Mouse (Mus musculus) liver, postnatal 0 days (tissue): ENCODE measurements around the gene Nepn. TPM values are rescaled to one million over a fixed set of nuclear protein-coding genes. Genes with fewer than 3 reads are reported as not detected.
A peak's percentile ranks its signal among the peaks of the same experiment; 100 is the strongest.

ENCODE experiments used
- ATAC-seq: fragments of 200-750 bp; cut with Nextera tagmentation; 2 replicates; pipeline ENCODE4 v1.8.0; 2017; ENCODE audit warnings: mild to moderate bottlenecking, moderate library complexity
- DNase-seq: peaks from one replicate; pipeline ENCODE4 v3.0.0-alpha.2; 2016
- H3K27ac ChIP-seq: fragments of 300-500 bp; sonication (generic); 2 replicates; pipeline ENCODE4 v1.5.1; 2014; ENCODE audit warnings: antibody characterized with exemption, moderate library complexity, mild to moderate bottlenecking, low read depth
- H3K27me3 ChIP-seq: fragments of 300-500 bp; sonication (generic); 2 replicates; pipeline ENCODE4 v1.6.1; 2014; ENCODE audit warnings: low read length, control low read depth, mixed read lengths; ENCODE audit not compliant: insufficient read depth
- H3K36me3 ChIP-seq: fragments of 300-500 bp; sonication (generic); replicated peaks from 2 replicates; pipeline ENCODE4 v1.6.1; 2014; ENCODE audit warnings: mild to moderate bottlenecking, control low read depth, low read length, moderate library complexity, mixed read lengths; ENCODE audit not compliant: insufficient read depth
- H3K4me1 ChIP-seq: fragments of 300-500 bp; sonication (generic); 2 replicates; pipeline ENCODE4 v1.6.1; 2014; ENCODE audit warnings: antibody characterized with exemption, mild to moderate bottlenecking, control low read depth; ENCODE audit not compliant: insufficient read depth
- H3K4me2 ChIP-seq: fragments of 300-500 bp; sonication (generic); 2 replicates; pipeline ENCODE4 v1.6.1; 2014; ENCODE audit warnings: low read depth, mild to moderate bottlenecking, low read length, moderate library complexity, mixed read lengths
- H3K4me3 ChIP-seq: fragments of 300-500 bp; sonication (generic); 2 replicates; pipeline ENCODE4 v1.5.1; 2014; ENCODE audit warnings: low read depth, low read length
- H3K9ac ChIP-seq: fragments of 300-500 bp; sonication (generic); replicated peaks from 2 replicates; pipeline ENCODE4 v1.6.1; 2014; ENCODE audit warnings: mild to moderate bottlenecking, moderate library complexity
- H3K9me3 ChIP-seq: fragments of 300-500 bp; sonication (generic); 2 replicates; pipeline ENCODE4 v1.6.1; 2016; ENCODE audit warnings: mild to moderate bottlenecking, control low read depth, low read length, mixed read lengths
- CTCF ChIP-seq: sonication (generic); IDR thresholded peaks from 2 replicates; pipeline ENCODE4 v1.5.1; 2016; ENCODE audit warnings: antibody characterized with exemption, low read depth
- EP300 ChIP-seq: IDR thresholded peaks from 2 replicates; pipeline ENCODE4 v1.6.1; 2016; ENCODE audit warnings: antibody characterized with exemption, low read depth, mild to moderate bottlenecking
- WGBS: fragments of 180-500 bp; shearing (Covaris S2); extraction: QIAGEN DNeasy Blood & Tissue Kit; methylation state at CpG from one replicate; pipeline ENCODE4 v1.1.7; 2014; ENCODE audit not compliant: insufficient replicate concordance; 5-methylcytosine and 5-hydroxymethylcytosine counted together
- polyA plus RNA-seq: library from polyadenylated mRNA; unstranded; fragments of >200 nt; fragmentation: Nextera tagmentation; extraction: Ambion mirVana; gene quantifications from 2 replicates; pipeline ENCODE4 v1.2.1, GENCODE M21; 2015

Nepn gene
- polyA plus RNA-seq, 1 experiment from 2014 or later: not detected

GRCm38 (mm10) chr10:52416458-52416857, 27.7 kb downstream of the Nepn start:
- no peak for ATAC-seq
- no peak for DNase-seq
- no peak for TF ChIP-seq CTCF
- no peak for TF ChIP-seq EP300

GRCm38 (mm10) chr10:52417299-52417997, 28.7 kb downstream of the Nepn start, which contains the start of gene Nus1:
Gene Nus1 (plus strand): TSS chr10:52417547.
- ATAC-seq (peak; percentile 96), DNase-seq (peak; percentile 97)
- peak within 1 kb of the TSS; percentile 94 for H3K27ac ChIP-seq
- H3K36me3 ChIP-seq: no peaks in the 10 kb centered on the region; the same call in 1 of the 2 replicates
- peak within 1 kb of the TSS; percentile 99 for H3K4me3 ChIP-seq
- WGBS: 3% methylated on average over 70 of the region's 79 CpGs
- H3K4me2 ChIP-seq: peak within 1 kb of the TSS; percentile 93
- no peaks in the 10 kb centered on the region for H3K27me3 ChIP-seq
- no peaks in the 10 kb centered on the region for H3K9me3 ChIP-seq
- H3K9ac ChIP-seq: peak within 1 kb of the TSS; percentile 96
- peaks cover 27% of the 10 kb centered on the region for H3K4me1 ChIP-seq
- TF ChIP-seq CTCF: peak; percentile 99
- TF ChIP-seq EP300: no peak

More at GRCm38 (mm10) chr10:52416458-52416857, 27.7 kb downstream of the Nepn start:
- H3K4me3 ChIP-seq: peak overlapping the region; percentile 99
- WGBS: 46% methylated on average over 2 of the region's 2 CpGs
- no peaks in the 10 kb centered on the region for H3K9me3 ChIP-seq
- H3K9ac ChIP-seq: peak overlapping the region; percentile 54; the same call in 1 of the 2 replicates
- H3K4me2 ChIP-seq: peak overlapping the region; percentile 80
- peaks cover 23% of the 10 kb centered on the region for H3K4me1 ChIP-seq
- H3K27ac ChIP-seq: no peak overlapping the region
- H3K36me3 ChIP-seq: no peaks in the 10 kb centered on the region; the same call in 1 of the 2 replicates
- H3K27me3 ChIP-seq: no peaks in the 10 kb centered on the region

GRCm38 (mm10) chr10:52417998-52418860, 29.5 kb downstream of the Nepn start:
- DNase-seq: no peak
- Histone ChIP-seq H3K9me3 (no peaks in the 10 kb centered on the region), H3K27ac (peak overlapping the region; percentile 94), H3K36me3 (no peaks in the 10 kb centered on the region; the same call in 1 of the 2 replicates), H3K4me3 (peak overlapping the region; percentile 99), H3K27me3 (no peaks in the 10 kb centered on the region), H3K4me1 (peaks cover 27% of the 10 kb centered on the region), H3K4me2 (peak overlapping the region; percentile 93), H3K9ac (peak overlapping the region; percentile 96)
- TF ChIP-seq EP300: no peak
- no peak for TF ChIP-seq CTCF
- peak; percentile 10; the same call in 1 of the 2 replicates for ATAC-seq
- 1% methylated on average over 39 of the region's 39 CpGs for WGBS

- H3K27ac ChIP-seq: peak overlapping the region; percentile 94; the same call in 1 of the 2 replicates
- no peaks in the 10 kb centered on the region for H3K9me3 ChIP-seq
- WGBS: 37% methylated on average over 5 of the region's 5 CpGs
- H3K4me2 ChIP-seq: peak overlapping the region; percentile 93
- H3K36me3 ChIP-seq: no peaks in the 10 kb centered on the region; the same call in 1 of the 2 replicates
- peak overlapping the region; percentile 96 for H3K9ac ChIP-seq
- H3K4me3 ChIP-seq: peak overlapping the region; percentile 99
- peaks cover 29% of the 10 kb centered on the region for H3K4me1 ChIP-seq
- TF ChIP-seq CTCF (no peak), EP300 (no peak)
- DNase-seq: no peak
- no peaks in the 10 kb centered on the region for H3K27me3 ChIP-seq
- ATAC-seq: no peak
Measured at GRCm38 (mm10) chr10:52418931-52419330, 30.2 kb downstream of the Nepn start.

- Histone ChIP-seq H3K36me3 (no peaks in the 10 kb centered on the region; the same call in 1 of the 2 replicates), H3K9ac (0 out of 2 replicates have a peak overlapping the region, but pooled peaks have one; percentile 38), H3K9me3 (no peaks in the 10 kb centered on the region), H3K4me2 (peak overlapping the region; percentile 93), H3K27ac (peak overlapping the region; percentile 94), H3K4me3 (peak overlapping the region; percentile 99), H3K4me1 (peaks cover 31% of the 10 kb centered on the region), H3K27me3 (no peaks in the 10 kb centered on the region)
- TF ChIP-seq EP300 (peak; percentile 23; the same call in 1 of the 2 replicates), CTCF (no peak)
- DNase-seq (no peak), ATAC-seq (no peak)
- WGBS: 72% methylated on average over 4 of the region's 4 CpGs
Measured at GRCm38 (mm10) chr10:52419402-52419801, 30.6 kb downstream of the Nepn start.
